Mouse (Mus musculus): ENCODE measurements around the gene Ascl5.

DNA sequence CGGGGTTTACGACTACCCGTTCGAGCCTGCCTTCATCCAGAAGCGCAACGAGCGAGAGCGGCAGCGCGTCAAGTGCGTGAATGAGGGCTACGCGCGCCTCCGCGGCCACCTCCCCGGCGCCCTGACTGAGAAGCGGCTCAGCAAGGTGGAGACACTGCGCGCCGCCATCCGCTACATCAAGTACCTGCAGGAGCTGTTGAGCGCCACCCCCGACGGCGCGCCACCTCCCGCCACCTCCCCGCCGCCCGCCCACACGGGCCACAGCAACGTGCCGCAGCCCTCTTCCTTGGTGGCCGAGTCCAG lies 360 bp downstream of the Ascl5 start:
- TF ChIP-seq CTCF (conservative IDR thresholded peaks at IDR 0.05; ENCODE audit: insufficient read depth, insufficient read length, low read depth, low read length) (no peak), POLR2A (IDR thresholded peaks at IDR 0.05; ENCODE audit: low read depth, low read length) (no peak)
